Mouse (Mus musculus): ENCODE measurements around the gene Pkd1. TPM values are rescaled to one million over a fixed set of nuclear protein-coding genes. Genes with fewer than 3 reads are reported as not detected.

Gene Pkd1
- polyA plus RNA-seq, 1 experiment from 2014 or later, result 20.6 TPM

DNA sequence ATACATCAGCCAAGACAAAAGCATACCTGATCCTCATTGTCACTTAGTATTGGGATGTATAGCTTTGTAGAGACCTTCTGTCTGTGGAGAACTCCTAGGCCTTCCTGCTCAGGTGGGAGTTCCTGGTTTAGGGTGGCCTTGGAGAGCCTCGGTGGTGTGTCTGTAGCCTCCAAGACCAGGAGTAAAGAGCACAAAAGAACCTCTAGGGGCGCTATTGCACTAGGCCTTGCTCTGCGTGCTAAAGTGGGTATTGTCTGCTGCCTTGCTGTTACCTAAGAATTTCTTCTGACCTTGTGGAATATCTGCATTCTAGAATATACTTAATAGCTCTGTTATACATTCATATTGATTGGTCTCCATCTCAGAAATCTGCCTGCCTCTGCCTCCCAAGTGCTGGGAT lies 9.3 kb upstream of the Pkd1 start:
- Histone ChIP-seq H3K4me2 (ENCODE audit: low read depth) (no peak overlapping the region), H3K9ac (ENCODE audit: low read length) (no peak overlapping the region), H3K9me3 (ENCODE audit: control insufficient read depth, low read length) (no peaks in the 10 kb centered on the region), H3K4me1 (ENCODE audit: control insufficient read depth, insufficient read depth, low read length) (no peaks in the 10 kb centered on the region), H3K36me3 (ENCODE audit: control insufficient read depth, insufficient read depth, low read length) (no peaks in the 10 kb centered on the region; the same call in 1 of the 2 replicates), H3K27ac (ENCODE audit: low read depth, low read length) (no peak overlapping the region), H3K27me3 (ENCODE audit: control insufficient read depth, insufficient read depth, low read length) (no peaks in the 10 kb centered on the region), H3K4me3 (ENCODE audit: low read depth, low read length) (no peak overlapping the region)
- ATAC-seq (ENCODE audit: insufficient read depth, low FRiP score, low TSS enrichment) (no peak), DNase-seq (ENCODE audit: low spot score) (peak; percentile 49)
- 8% methylated on average over 3 of the region's 3 CpGs for WGBS

DNA sequence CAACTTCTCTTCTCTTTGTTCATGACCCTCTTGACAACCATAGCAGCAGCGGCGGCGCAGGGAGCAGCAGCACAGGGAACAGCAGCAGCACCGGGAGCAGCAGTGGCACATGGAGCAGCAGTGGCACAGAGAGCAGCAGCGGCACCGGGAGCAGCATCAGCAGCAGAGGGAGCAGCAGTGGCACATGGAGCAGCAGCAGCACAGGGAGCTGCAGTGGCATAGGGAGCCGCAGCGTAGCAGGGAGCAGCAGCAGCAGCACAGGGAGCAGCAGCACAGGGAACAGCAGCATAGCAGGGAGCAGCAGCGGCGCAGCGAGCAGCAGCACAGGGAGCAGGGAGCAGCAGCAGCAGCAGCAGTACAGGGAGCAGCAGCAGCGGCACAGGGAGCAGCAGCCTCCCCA lies 5.0 kb upstream of the Pkd1 start:
- H3K9ac ChIP-seq (ENCODE audit: low read length), result no peak overlapping the region
- no peak overlapping the region for H3K4me3 ChIP-seq (ENCODE audit: low read depth, low read length)
- ATAC-seq (ENCODE audit: insufficient read depth, low FRiP score, low TSS enrichment), result no peak
- peaks cover 11% of the 10 kb centered on the region; the same call in 1 of the 2 replicates for H3K27me3 ChIP-seq (ENCODE audit: control insufficient read depth, insufficient read depth, low read length)
- WGBS, result 13% methylated on average over 12 of the region's 12 CpGs
- peak; percentile 34 for DNase-seq (ENCODE audit: low spot score)
- H3K4me2 ChIP-seq (ENCODE audit: low read depth), result peak overlapping the region; percentile 2; the same call in 1 of the 2 replicates
- no peaks in the 10 kb centered on the region for H3K9me3 ChIP-seq (ENCODE audit: control insufficient read depth, low read length)
- 0 out of 2 replicates have a peak, but pooled peaks cover 7% of the 10 kb centered on the region for H3K4me1 ChIP-seq (ENCODE audit: control insufficient read depth, insufficient read depth, low read length)
- no peaks in the 10 kb centered on the region for H3K36me3 ChIP-seq (ENCODE audit: control insufficient read depth, insufficient read depth, low read length)
- H3K27ac ChIP-seq (ENCODE audit: low read depth, low read length), result no peak overlapping the region

GRCm38 (mm10) chr17:24545247-24545646 lies 4.4 kb upstream of the Pkd1 start:
- H3K36me3 ChIP-seq (ENCODE audit: control insufficient read depth, insufficient read depth, low read length), result no peaks in the 10 kb centered on the region
- ATAC-seq (ENCODE audit: insufficient read depth, low FRiP score, low TSS enrichment) (no peak), DNase-seq (ENCODE audit: low spot score) (no peak)
- H3K27me3 ChIP-seq (ENCODE audit: control insufficient read depth, insufficient read depth, low read length), result peaks cover 11% of the 10 kb centered on the region; the same call in 1 of the 2 replicates
- H3K27ac ChIP-seq (ENCODE audit: low read depth, low read length), result no peak overlapping the region
- 0 out of 2 replicates have a peak, but pooled peaks cover 7% of the 10 kb centered on the region for H3K4me1 ChIP-seq (ENCODE audit: control insufficient read depth, insufficient read depth, low read length)
- no peak overlapping the region for H3K9ac ChIP-seq (ENCODE audit: low read length)
- no peak overlapping the region for H3K4me2 ChIP-seq (ENCODE audit: low read depth)
- 91% methylated on average over 2 of the region's 2 CpGs for WGBS
- H3K4me3 ChIP-seq (ENCODE audit: low read depth, low read length), result no peak overlapping the region
- no peaks in the 10 kb centered on the region for H3K9me3 ChIP-seq (ENCODE audit: control insufficient read depth, low read length)

DNA sequence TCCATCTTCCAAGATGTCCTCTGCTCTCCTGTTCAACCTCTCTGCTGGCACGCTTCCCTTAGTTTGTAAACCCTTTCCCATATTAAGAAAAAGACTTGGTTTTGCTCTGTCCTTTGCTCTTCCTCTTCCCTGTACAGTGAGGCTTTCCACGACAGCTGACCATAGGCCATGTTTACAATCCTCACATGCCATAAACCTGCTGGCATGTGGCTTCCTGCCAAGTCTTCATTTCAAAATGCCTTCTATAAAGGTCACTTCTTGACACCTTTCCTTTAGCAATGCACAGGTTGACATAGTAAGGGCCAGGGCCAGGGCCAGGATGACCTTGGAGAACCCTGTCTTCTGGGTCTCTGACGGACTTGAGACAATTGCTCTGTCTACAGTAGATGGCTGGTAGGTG lies 3.4 kb upstream of the Pkd1 start:
- Histone ChIP-seq H3K27me3 (ENCODE audit: control insufficient read depth, insufficient read depth, low read length) (peaks cover 11% of the 10 kb centered on the region; the same call in 1 of the 2 replicates), H3K4me1 (ENCODE audit: control insufficient read depth, insufficient read depth, low read length) (peaks cover 14% of the 10 kb centered on the region), H3K36me3 (ENCODE audit: control insufficient read depth, insufficient read depth, low read length) (no peaks in the 10 kb centered on the region), H3K4me2 (ENCODE audit: low read depth) (no peak overlapping the region), H3K9ac (ENCODE audit: low read length) (no peak overlapping the region), H3K9me3 (ENCODE audit: control insufficient read depth, low read length) (no peaks in the 10 kb centered on the region), H3K27ac (ENCODE audit: low read depth, low read length) (no peak overlapping the region), H3K4me3 (ENCODE audit: low read depth, low read length) (no peak overlapping the region)
- ATAC-seq (ENCODE audit: insufficient read depth, low FRiP score, low TSS enrichment), result no peak
- no peak for DNase-seq (ENCODE audit: low spot score)
- 76% methylated on average over 3 of the region's 3 CpGs for WGBS

- WGBS, result 46% methylated on average over 9 of the region's 9 CpGs
- Histone ChIP-seq H3K9ac (ENCODE audit: low read length) (no peak overlapping the region), H3K27me3 (ENCODE audit: control insufficient read depth, insufficient read depth, low read length) (peaks cover 11% of the 10 kb centered on the region; the same call in 1 of the 2 replicates), H3K4me3 (ENCODE audit: low read depth, low read length) (no peak overlapping the region), H3K9me3 (ENCODE audit: control insufficient read depth, low read length) (no peaks in the 10 kb centered on the region), H3K4me1 (ENCODE audit: control insufficient read depth, insufficient read depth, low read length) (peaks cover 21% of the 10 kb centered on the region), H3K36me3 (ENCODE audit: control insufficient read depth, insufficient read depth, low read length) (no peaks in the 10 kb centered on the region), H3K4me2 (ENCODE audit: low read depth) (peak overlapping the region; percentile 90), H3K27ac (ENCODE audit: low read depth, low read length) (no peak overlapping the region)
- ATAC-seq (ENCODE audit: insufficient read depth, low FRiP score, low TSS enrichment), result no peak
- DNase-seq (ENCODE audit: low spot score), result no peak
Observed at GRCm38 (mm10) chr17:24548435-24548834, 1.2 kb upstream of the Pkd1 start.

GRCm38 (mm10) chr17:24548921-24549617 lies 565 bp upstream of the Pkd1 start:
- H3K36me3 ChIP-seq (ENCODE audit: control insufficient read depth, insufficient read depth, low read length), result no peaks in the 10 kb centered on the region
- 6% methylated on average over 23 of the region's 23 CpGs for WGBS
- H3K4me2 ChIP-seq (ENCODE audit: low read depth), result peak overlapping the region; percentile 90
- peak overlapping the region; percentile 81 for H3K4me3 ChIP-seq (ENCODE audit: low read depth, low read length)
- H3K4me1 ChIP-seq (ENCODE audit: control insufficient read depth, insufficient read depth, low read length), result peaks cover 21% of the 10 kb centered on the region
- peaks cover 11% of the 10 kb centered on the region; the same call in 1 of the 2 replicates for H3K27me3 ChIP-seq (ENCODE audit: control insufficient read depth, insufficient read depth, low read length)
- H3K27ac ChIP-seq (ENCODE audit: low read depth, low read length), result no peak overlapping the region
- no peaks in the 10 kb centered on the region for H3K9me3 ChIP-seq (ENCODE audit: control insufficient read depth, low read length)
- peak; percentile 38 for DNase-seq (ENCODE audit: low spot score)
- H3K9ac ChIP-seq (ENCODE audit: low read length), result no peak overlapping the region
- peak; percentile 26; the same call in 1 of the 2 replicates for ATAC-seq (ENCODE audit: insufficient read depth, low FRiP score, low TSS enrichment)

GRCm38 (mm10) chr17:24550416-24551049 lies 899 bp downstream of the Pkd1 start:
- peaks cover 11% of the 10 kb centered on the region; the same call in 1 of the 2 replicates for H3K27me3 ChIP-seq (ENCODE audit: control insufficient read depth, insufficient read depth, low read length)
- peak overlapping the region; percentile 92 for H3K9ac ChIP-seq (ENCODE audit: low read length)
- H3K36me3 ChIP-seq (ENCODE audit: control insufficient read depth, insufficient read depth, low read length), result no peaks in the 10 kb centered on the region
- peak overlapping the region; percentile 90 for H3K4me2 ChIP-seq (ENCODE audit: low read depth)
- H3K4me3 ChIP-seq (ENCODE audit: low read depth, low read length), result peak overlapping the region; percentile 81
- ATAC-seq (ENCODE audit: insufficient read depth, low FRiP score, low TSS enrichment) (peak; percentile 81), DNase-seq (ENCODE audit: low spot score) (peak; percentile 87)
- WGBS, result under 1% methylated on average over 44 of the region's 44 CpGs
- peaks cover 21% of the 10 kb centered on the region for H3K4me1 ChIP-seq (ENCODE audit: control insufficient read depth, insufficient read depth, low read length)
- peak overlapping the region; percentile 99 for H3K27ac ChIP-seq (ENCODE audit: low read depth, low read length)
- no peaks in the 10 kb centered on the region for H3K9me3 ChIP-seq (ENCODE audit: control insufficient read depth, low read length)

DNA sequence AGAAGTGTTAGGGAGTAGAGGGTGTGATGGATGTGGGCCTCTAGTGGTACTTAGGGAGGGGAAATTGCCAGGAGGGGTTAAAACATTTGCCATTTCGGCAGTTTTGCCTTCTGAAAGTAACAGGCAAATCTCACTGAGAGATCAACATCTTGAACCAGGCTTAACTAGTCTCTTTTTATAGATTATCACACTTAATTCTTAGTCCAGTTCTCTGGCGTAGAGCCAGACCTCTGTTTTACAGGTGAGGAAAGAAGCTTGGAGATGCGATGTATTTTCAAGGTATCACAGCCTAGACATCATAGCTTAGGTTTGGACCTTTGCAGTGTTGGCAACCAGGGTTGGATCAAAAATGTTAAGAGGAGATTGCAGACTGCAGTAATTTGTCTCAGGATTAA lies 1.4 kb downstream of the Pkd1 start:
- Histone ChIP-seq H3K27ac (ENCODE audit: low read depth, low read length) (peak overlapping the region; percentile 99), H3K9me3 (ENCODE audit: control insufficient read depth, low read length) (no peaks in the 10 kb centered on the region), H3K36me3 (ENCODE audit: control insufficient read depth, insufficient read depth, low read length) (no peaks in the 10 kb centered on the region), H3K4me1 (ENCODE audit: control insufficient read depth, insufficient read depth, low read length) (peaks cover 21% of the 10 kb centered on the region), H3K9ac (ENCODE audit: low read length) (peak overlapping the region; percentile 92), H3K4me2 (ENCODE audit: low read depth) (peak overlapping the region; percentile 90), H3K4me3 (ENCODE audit: low read depth, low read length) (peak overlapping the region; percentile 81), H3K27me3 (ENCODE audit: control insufficient read depth, insufficient read depth, low read length) (peaks cover 11% of the 10 kb centered on the region; the same call in 1 of the 2 replicates)
- ATAC-seq (ENCODE audit: insufficient read depth, low FRiP score, low TSS enrichment) (no peak), DNase-seq (ENCODE audit: low spot score) (no peak)
- 56% methylated on average over 3 of the region's 3 CpGs for WGBS

Measured in neural tube, embryonic 11.5 days (tissue).